Mouse (Mus musculus) stomach, embryonic 14.5 days (tissue): ENCODE results near the gene Ier3. TPM values are rescaled to one million over a fixed set of nuclear protein-coding genes. Genes with fewer than 3 reads are reported as not detected.
A peak's percentile ranks its signal among the peaks of the same experiment; 100 is the strongest.

Source experiments
- ATAC-seq: fragments of 200-750 bp; cut with Nextera tagmentation; 2 replicates; pipeline ENCODE4 v1.8.0; 2017; ENCODE audit warnings: low read depth, moderate TSS enrichment; ENCODE audit not compliant: insufficient number of reproducible peaks, insufficient read depth, low FRiP score
- H3K27ac ChIP-seq: fragments of 300-500 bp; sonication (generic); 2 replicates; pipeline ENCODE4 v1.5.1; 2014; ENCODE audit warnings: mild to moderate bottlenecking, low read length, moderate library complexity, mixed read lengths
- H3K27me3 ChIP-seq: fragments of 300-500 bp; sonication (generic); 2 replicates; pipeline ENCODE4 v1.6.1; 2014; ENCODE audit warnings: low read length, control low read depth, mixed read lengths; ENCODE audit not compliant: control insufficient read depth, insufficient read depth
- H3K36me3 ChIP-seq: fragments of 300-500 bp; sonication (generic); 2 replicates; pipeline ENCODE4 v1.6.1; 2014; ENCODE audit warnings: mild to moderate bottlenecking, control low read depth, low read length, moderate library complexity, mixed read lengths; ENCODE audit not compliant: control insufficient read depth, insufficient read depth
- H3K4me1 ChIP-seq: fragments of 300-500 bp; sonication (generic); 2 replicates; pipeline ENCODE4 v1.6.1; 2014; ENCODE audit warnings: low read length, control low read depth, mixed read lengths; ENCODE audit not compliant: control insufficient read depth, insufficient read depth
- H3K4me2 ChIP-seq: fragments of 300-500 bp; sonication (generic); replicated peaks from 2 replicates; pipeline ENCODE4 v1.6.1; 2014; ENCODE audit warnings: low read depth, low read length, control low read depth
- H3K4me3 ChIP-seq: fragments of 300-500 bp; sonication (generic); 2 replicates; pipeline ENCODE4 v1.5.1; 2014; ENCODE audit warnings: low read depth, low read length, control low read depth
- H3K9ac ChIP-seq: fragments of 300-500 bp; sonication (generic); replicated peaks from 2 replicates; pipeline ENCODE4 v1.6.1; 2014; ENCODE audit warnings: low read depth, mild to moderate bottlenecking, control low read depth, low read length, moderate library complexity, mixed read lengths
- H3K9me3 ChIP-seq: fragments of 300-500 bp; sonication (generic); 2 replicates; pipeline ENCODE4 v1.6.1; 2016; ENCODE audit warnings: low read depth, low read length, control low read depth; ENCODE audit not compliant: control insufficient read depth
- WGBS: fragments of 180-500 bp; shearing (Covaris S2); extraction: QIAGEN DNeasy Blood & Tissue Kit; methylation state at CpG from one replicate; pipeline ENCODE4 v1.1.7; 2014; 5-methylcytosine and 5-hydroxymethylcytosine counted together
- polyA plus RNA-seq: library from polyadenylated mRNA; unstranded; fragments of >200 nt; fragmentation: Nextera tagmentation; extraction: Ambion mirVana; gene quantifications from 2 replicates; pipeline ENCODE4 v1.2.1, GENCODE M21; 2014

Gene Ier3
- polyA plus RNA-seq, 1 experiment from 2014 or later: 3.7 TPM

- Histone ChIP-seq H3K4me3 (no peak overlapping the region), H3K27me3 (no peaks in the 10 kb centered on the region), H3K27ac (no peak overlapping the region), H3K4me1 (no peaks in the 10 kb centered on the region), H3K36me3 (no peaks in the 10 kb centered on the region), H3K9ac (no peak overlapping the region), H3K4me2 (no peak overlapping the region), H3K9me3 (peaks cover 5% of the 10 kb centered on the region; the same call in 1 of the 2 replicates)
- 75% methylated on average over 2 of the region's 2 CpGs for WGBS
- ATAC-seq: no peak
These were observed 20.6 kb upstream of the Ier3 start for GRCm38 (mm10) chr17:35800905-35801304.

GRCm38 (mm10) chr17:35803020-35803419, 18.5 kb upstream of the Ier3 start:
- Histone ChIP-seq H3K4me2 (no peak overlapping the region), H3K4me3 (no peak overlapping the region), H3K9ac (no peak overlapping the region), H3K27ac (no peak overlapping the region), H3K9me3 (peaks cover 5% of the 10 kb centered on the region; the same call in 1 of the 2 replicates), H3K4me1 (no peaks in the 10 kb centered on the region), H3K27me3 (no peaks in the 10 kb centered on the region), H3K36me3 (no peaks in the 10 kb centered on the region)
- WGBS: 25% methylated on average over 6 of the region's 6 CpGs
- ATAC-seq: no peak

- ATAC-seq: no peak
- Histone ChIP-seq H3K9me3 (no peaks in the 10 kb centered on the region), H3K4me2 (no peak overlapping the region), H3K27ac (no peak overlapping the region), H3K36me3 (no peaks in the 10 kb centered on the region), H3K4me1 (no peaks in the 10 kb centered on the region), H3K4me3 (no peak overlapping the region), H3K27me3 (no peaks in the 10 kb centered on the region), H3K9ac (no peak overlapping the region)
- WGBS: 58% methylated on average over 4 of the region's 4 CpGs
These were observed 17.6 kb upstream of the Ier3 start for GRCm38 (mm10) chr17:35803858-35804399.

DNA sequence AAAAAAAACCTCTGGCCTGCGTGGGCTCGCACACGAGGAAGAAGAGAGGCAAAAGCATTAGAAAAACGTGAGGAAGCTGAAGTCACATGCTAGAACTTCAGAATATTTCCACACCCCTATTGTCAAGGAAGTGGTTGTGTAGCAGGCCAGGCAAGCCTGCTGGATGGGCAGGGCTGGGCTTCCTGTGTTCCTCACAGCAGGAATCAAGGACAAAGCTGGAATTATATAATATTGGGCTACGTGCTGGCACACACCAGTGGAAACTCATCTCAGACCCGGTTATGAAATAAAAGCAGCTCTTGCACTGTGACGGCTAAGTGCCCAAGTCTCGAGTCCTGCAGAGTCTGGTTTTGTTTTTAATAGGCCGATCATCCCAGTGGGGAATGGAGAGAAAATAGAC, 13.4 kb upstream of the Ier3 start:
- H3K4me2 ChIP-seq: no peak overlapping the region
- WGBS: 67% methylated on average over 9 of the region's 9 CpGs
- H3K27ac ChIP-seq: no peak overlapping the region
- peaks cover under 1% of the 10 kb centered on the region; the same call in 1 of the 2 replicates for H3K4me1 ChIP-seq
- H3K4me3 ChIP-seq: no peak overlapping the region
- H3K36me3 ChIP-seq: no peaks in the 10 kb centered on the region
- H3K27me3 ChIP-seq: no peaks in the 10 kb centered on the region
- no peak for ATAC-seq
- no peaks in the 10 kb centered on the region for H3K9me3 ChIP-seq
- H3K9ac ChIP-seq: no peak overlapping the region

DNA sequence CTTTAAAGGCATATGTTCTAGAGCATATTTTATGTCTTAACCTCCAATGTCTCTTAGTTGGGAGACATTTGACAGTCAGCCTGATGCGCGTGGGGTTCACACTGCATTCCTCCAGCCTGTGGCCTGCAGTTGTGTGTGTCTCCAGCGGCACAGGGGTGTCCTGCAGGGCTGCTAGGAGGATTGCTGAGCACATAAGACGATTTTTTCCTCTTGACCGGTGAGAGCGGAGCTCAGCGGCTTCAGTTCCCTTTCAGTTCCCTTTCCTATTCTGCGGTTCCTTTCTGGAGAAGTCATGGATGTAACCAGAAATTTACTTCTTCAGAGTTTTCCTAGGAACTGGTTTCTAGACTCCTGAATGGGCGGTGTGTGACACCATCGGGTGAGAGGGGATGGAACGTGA, 12.1 kb upstream of the Ier3 start:
- H3K4me2 ChIP-seq: no peak overlapping the region
- H3K4me3 ChIP-seq: no peak overlapping the region
- no peak overlapping the region for H3K27ac ChIP-seq
- peaks cover 10% of the 10 kb centered on the region; the same call in 1 of the 2 replicates for H3K4me1 ChIP-seq
- no peaks in the 10 kb centered on the region for H3K27me3 ChIP-seq
- H3K9me3 ChIP-seq: no peaks in the 10 kb centered on the region
- 91% methylated on average over 11 of the region's 11 CpGs for WGBS
- no peak overlapping the region for H3K9ac ChIP-seq
- ATAC-seq: no peak
- H3K36me3 ChIP-seq: no peaks in the 10 kb centered on the region

GRCm38 (mm10) chr17:35810900-35811648, 10.4 kb upstream of the Ier3 start:
- H3K27ac ChIP-seq: no peak overlapping the region
- no peak overlapping the region for H3K4me3 ChIP-seq
- H3K9me3 ChIP-seq: no peaks in the 10 kb centered on the region
- no peak overlapping the region for H3K4me2 ChIP-seq
- H3K4me1 ChIP-seq: peaks cover 20% of the 10 kb centered on the region; the same call in 1 of the 2 replicates
- no peaks in the 10 kb centered on the region for H3K27me3 ChIP-seq
- no peak for ATAC-seq
- WGBS: 79% methylated on average over 5 of the region's 5 CpGs
- H3K36me3 ChIP-seq: no peaks in the 10 kb centered on the region
- no peak overlapping the region for H3K9ac ChIP-seq

DNA sequence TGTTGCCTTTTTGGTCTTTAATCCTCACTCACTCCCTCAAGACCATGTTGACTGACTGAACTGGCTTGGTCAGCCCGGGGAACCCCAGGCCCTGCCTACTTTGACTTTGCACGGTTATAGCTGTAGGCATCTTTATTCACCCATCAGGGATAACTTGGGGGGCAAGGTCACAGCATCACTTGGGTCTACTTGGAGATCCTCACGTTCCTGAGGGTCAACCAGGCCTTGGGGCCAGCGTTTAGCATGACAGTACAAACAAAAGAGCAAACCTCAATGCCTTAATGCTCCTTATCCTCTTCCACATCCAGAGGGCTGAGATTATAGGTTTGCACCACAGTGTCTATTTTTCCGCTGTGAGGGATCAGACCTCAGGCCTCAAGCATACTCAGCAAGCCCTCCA, 9.2 kb upstream of the Ier3 start:
- H3K4me1 ChIP-seq: peaks cover 25% of the 10 kb centered on the region; the same call in 1 of the 2 replicates
- no peak overlapping the region for H3K4me3 ChIP-seq
- no peak for ATAC-seq
- peak overlapping the region; percentile 46; the same call in 1 of the 2 replicates for H3K27ac ChIP-seq
- no peak overlapping the region for H3K4me2 ChIP-seq
- H3K9ac ChIP-seq: no peak overlapping the region
- no peaks in the 10 kb centered on the region for H3K27me3 ChIP-seq
- no peaks in the 10 kb centered on the region for H3K36me3 ChIP-seq
- no peaks in the 10 kb centered on the region for H3K9me3 ChIP-seq
- 74% methylated on average over 5 of the region's 5 CpGs for WGBS

- Histone ChIP-seq H3K4me2 (no peak overlapping the region), H3K9ac (no peak overlapping the region), H3K27ac (peak overlapping the region; percentile 46; the same call in 1 of the 2 replicates), H3K9me3 (no peaks in the 10 kb centered on the region), H3K27me3 (no peaks in the 10 kb centered on the region), H3K4me1 (peaks cover 25% of the 10 kb centered on the region; the same call in 1 of the 2 replicates), H3K4me3 (no peak overlapping the region), H3K36me3 (no peaks in the 10 kb centered on the region)
- 0 out of 2 replicates have a peak, but pooled peaks have one; percentile 5 for ATAC-seq
- WGBS: 50% methylated on average over 6 of the region's 6 CpGs
These were observed 8.7 kb upstream of the Ier3 start for GRCm38 (mm10) chr17:35812736-35813135.
